Mouse (Mus musculus): ENCODE results near the gene Polr2e.

The Polr2e gene

GRCm38 (mm10) chr10:80070837-80071515 is 31.4 kb upstream of the Polr2e start:
- peak; percentile 75; the same call in 1 of the 2 replicates for TF ChIP-seq GATA4 (IDR thresholded peaks at IDR 0.05; ENCODE audit: insufficient replicate concordance, low read length)

- no peak for TF ChIP-seq GATA4 (IDR thresholded peaks at IDR 0.05; ENCODE audit: insufficient replicate concordance, low read length)
Observed at GRCm38 (mm10) chr10:80069948-80070450, 30.4 kb upstream of the Polr2e start.

DNA sequence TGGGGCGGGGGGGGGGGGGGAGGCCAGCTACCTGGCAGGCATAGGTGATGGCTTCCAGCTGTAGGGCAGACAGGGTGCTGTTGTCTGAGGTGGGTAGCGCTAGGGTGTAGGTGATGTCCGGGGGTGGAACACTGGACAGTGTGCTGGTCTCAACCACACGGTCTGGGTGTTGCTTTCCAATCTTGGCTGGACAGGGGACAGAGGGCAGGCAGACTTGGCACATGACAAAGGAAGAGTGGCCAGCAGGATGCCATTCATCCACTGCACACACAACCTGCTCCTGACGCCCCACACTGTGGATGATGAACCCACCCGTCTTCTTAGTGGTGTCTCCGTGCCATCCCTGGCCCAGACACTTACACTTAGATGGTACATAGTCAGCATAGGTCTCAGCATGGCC is 29.7 kb upstream of the Polr2e start:
- no peak for TF ChIP-seq GATA4 (IDR thresholded peaks at IDR 0.05; ENCODE audit: insufficient replicate concordance, low read length)

DNA sequence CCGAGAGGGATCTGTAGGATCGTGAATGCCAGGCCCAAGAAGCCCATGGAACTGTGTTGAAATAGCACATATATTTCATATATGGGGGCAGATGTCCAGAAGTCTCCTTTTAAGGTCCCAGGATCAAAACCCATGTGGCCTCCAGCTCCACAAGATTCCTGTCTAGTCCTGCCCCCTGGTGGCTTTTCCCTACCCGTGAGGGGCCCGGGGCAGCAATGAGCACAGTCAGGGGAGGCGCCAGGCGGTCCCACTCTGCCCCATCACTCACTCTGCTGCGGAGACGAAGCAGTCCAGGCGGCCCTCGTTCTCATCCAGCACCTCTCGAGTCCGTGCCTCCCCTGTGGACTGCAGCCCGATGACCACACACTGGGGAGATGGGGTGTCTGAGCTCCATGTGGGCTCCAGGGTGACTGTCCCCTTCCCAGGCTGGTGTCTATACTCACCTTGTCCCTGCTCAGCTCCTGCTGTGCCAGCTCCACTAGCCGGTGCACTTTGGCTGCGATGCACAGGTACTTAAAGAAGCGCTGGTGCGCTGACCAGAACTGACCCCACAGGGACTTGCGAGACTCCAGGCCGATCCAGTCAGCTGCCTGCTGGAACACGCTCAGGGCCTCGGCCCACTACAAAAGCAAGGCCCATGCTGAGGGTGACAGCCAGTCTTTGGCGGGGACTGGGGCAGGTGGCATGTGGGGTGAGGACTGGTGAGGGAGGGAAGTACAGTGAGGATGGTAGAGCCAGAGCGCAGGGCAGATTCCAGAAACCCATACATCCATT is 24.5 kb upstream of the Polr2e start:
- TF ChIP-seq GATA4 (IDR thresholded peaks at IDR 0.05; ENCODE audit: insufficient replicate concordance, low read length), result no peak

GRCm38 (mm10) chr10:80063104-80063503 is 23.5 kb upstream of the Polr2e start:
- TF ChIP-seq GATA4 (IDR thresholded peaks at IDR 0.05; ENCODE audit: insufficient replicate concordance, low read length), result no peak

DNA sequence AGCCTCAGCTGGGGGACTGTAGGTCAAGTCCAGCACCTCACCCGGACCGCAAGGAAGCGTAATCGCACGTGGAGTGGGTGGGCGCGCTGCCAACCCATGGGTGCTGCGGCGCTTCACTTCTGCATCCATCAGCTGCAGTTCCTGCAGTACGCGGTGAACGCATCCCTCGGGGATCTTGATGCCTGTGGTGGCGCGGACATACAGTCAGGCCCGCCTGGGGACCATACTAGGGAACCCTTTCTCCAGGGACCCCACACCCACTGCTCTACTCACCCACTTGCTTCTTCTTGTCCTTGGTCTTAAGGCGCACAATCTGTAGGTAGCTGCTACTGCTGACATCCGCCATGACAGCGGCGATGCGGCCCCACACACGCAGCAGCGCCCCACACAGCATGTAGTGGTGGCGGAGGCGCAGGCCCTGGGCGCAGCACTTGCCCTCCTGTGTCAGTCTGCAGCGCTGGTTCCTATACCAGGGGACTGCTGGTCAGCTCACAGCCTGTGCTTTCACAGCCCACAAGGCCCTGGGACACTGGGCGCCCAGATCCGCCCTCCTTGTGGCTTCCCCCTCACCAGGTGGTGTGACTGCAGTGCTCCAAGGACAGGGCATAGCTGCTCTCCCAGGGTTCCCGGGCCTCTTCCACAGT is 18.2 kb upstream of the Polr2e start:
- no peak for TF ChIP-seq GATA4 (IDR thresholded peaks at IDR 0.05; ENCODE audit: insufficient replicate concordance, low read length)

- TF ChIP-seq GATA4 (IDR thresholded peaks at IDR 0.05; ENCODE audit: insufficient replicate concordance, low read length), result no peak
Observed at GRCm38 (mm10) chr10:80056976-80057682, 17.5 kb upstream of the Polr2e start.

- TF ChIP-seq GATA4 (IDR thresholded peaks at IDR 0.05; ENCODE audit: insufficient replicate concordance, low read length), result no peak
Observed at GRCm38 (mm10) chr10:80056506-80056905, 16.9 kb upstream of the Polr2e start.

- no peak for TF ChIP-seq GATA4 (IDR thresholded peaks at IDR 0.05; ENCODE audit: insufficient replicate concordance, low read length)
Observed at GRCm38 (mm10) chr10:80055891-80056290, 16.3 kb upstream of the Polr2e start.

DNA sequence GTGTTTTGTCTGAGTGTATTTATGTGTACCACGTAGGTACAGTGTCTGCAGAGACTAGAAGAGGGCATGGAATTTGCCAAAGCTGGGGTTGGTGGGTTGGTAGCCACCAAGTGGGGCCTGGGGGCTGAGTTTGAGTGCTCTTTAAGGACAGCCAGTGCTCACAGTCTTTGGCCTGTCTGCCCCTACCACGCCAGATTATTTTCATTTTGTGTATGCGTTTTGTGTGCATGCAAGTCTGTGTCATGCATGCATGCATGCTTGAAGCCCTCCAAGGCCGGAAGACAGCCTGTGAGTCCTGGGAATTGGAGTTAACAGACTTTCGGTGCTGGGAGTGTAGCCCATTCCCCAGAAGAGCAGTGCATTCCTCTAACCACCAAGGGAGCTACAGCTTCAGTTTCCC is 15.8 kb upstream of the Polr2e start:
- no peak for TF ChIP-seq GATA4 (IDR thresholded peaks at IDR 0.05; ENCODE audit: insufficient replicate concordance, low read length)

GRCm38 (mm10) chr10:80053831-80054815 is 14.5 kb upstream of the Polr2e start:
- TF ChIP-seq GATA4 (IDR thresholded peaks at IDR 0.05; ENCODE audit: insufficient replicate concordance, low read length), result no peak

DNA sequence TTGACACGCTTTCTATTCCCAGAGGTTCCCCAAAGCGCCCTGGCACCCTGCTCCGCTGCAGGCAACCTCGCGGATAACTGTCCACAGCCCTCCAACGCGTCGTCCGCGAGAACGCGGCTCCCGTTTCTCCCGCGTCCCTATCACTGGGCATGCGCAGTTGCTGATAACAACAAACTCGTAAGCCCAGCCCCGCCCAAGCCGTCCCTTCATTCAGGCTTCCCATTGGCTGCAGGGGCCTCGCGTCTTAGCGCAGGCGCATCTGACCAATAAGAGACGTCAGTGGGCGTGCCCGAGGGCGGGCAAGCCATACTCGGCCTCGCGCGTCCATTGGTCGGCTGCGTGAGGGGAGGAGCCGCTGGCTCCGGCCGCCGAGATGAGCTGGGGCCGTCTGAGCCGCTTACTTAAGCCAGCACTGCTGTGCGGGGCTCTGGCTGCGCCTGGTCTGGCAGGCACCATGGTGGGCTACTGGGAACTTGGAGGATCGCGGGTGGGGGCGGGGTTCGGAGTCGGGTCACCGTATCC is 13.7 kb upstream of the Polr2e start:
- TF ChIP-seq GATA4 (IDR thresholded peaks at IDR 0.05; ENCODE audit: insufficient replicate concordance, low read length), result peak; percentile 83; the same call in 1 of the 2 replicates

DNA sequence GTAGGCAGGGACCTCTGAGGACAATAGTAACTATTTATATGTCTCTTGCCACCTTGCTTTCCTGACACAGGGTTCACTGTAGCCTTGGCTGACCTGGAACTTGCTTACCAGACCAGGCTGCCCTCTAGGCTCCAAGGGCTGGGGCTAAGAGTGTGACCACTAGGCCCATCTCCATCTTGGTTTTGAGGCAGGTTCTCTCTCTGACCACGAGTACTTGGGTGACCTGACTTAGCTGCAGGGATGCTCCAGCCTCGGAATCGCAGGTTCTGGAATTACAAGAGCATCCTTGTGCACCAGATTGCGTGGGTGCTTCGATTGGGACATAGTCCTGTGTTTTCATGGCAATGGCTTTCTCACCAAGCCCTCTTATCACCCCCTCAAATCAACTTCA is 12.8 kb upstream of the Polr2e start:
- peak; percentile 45; the same call in 1 of the 2 replicates for TF ChIP-seq GATA4 (IDR thresholded peaks at IDR 0.05; ENCODE audit: insufficient replicate concordance, low read length)

Measured in liver, adult (tissue).